Mouse (Mus musculus) embryonic fibroblast, embryonic 13.5 days (primary cell): ENCODE data around the gene Trpm2.

Source experiments
- CTCF ChIP-seq: IDR thresholded peaks from 2 replicates; pipeline ENCODE4 v1.5.1; 2011; ENCODE audit warnings: mild to moderate bottlenecking, control low read depth, low read length, moderate library complexity, borderline replicate concordance; ENCODE audit not compliant: insufficient read depth
- POLR2A ChIP-seq: IDR thresholded peaks from 2 replicates; pipeline ENCODE4 v1.6.1; 2011; ENCODE audit warnings: low read depth, mild to moderate bottlenecking, control low read depth, low read length, moderate library complexity

GRCm38 (mm10) chr10:77902894-77903715 lies 67.3 kb downstream of the Trpm2 start:
- TF ChIP-seq POLR2A = no peak
- TF ChIP-seq CTCF = no peak
